Mouse (Mus musculus): Measurements from ENCODE around the gene Cggbp1. TPM values are rescaled to one million over a fixed set of nuclear protein-coding genes. Genes with fewer than 3 reads are reported as not detected.

Cggbp1 gene
- 11.7 and 17.5 TPM in 2 replicates for polyA plus RNA-seq (2012; ENCODE audit: insufficient read depth, low replicate concordance)

GRCm38 (mm10) chr16:64851563-64852362 is at the start of gene Cggbp1, which contains the start of gene Zfp654:
Gene Cggbp1, plus strand, starts transcription at chr16:64851996.
Gene Zfp654, minus strand, starts transcription at chr16:64851652.
- TF ChIP-seq GATA1 (IDR thresholded peaks at IDR 0.05; ENCODE audit: borderline replicate concordance, low read length) (no peak), FLI1 (IDR thresholded peaks at IDR 0.05; ENCODE audit: low read length) (no peak)
- Histone ChIP-seq H3K36me3 (replicated peaks; ENCODE audit: low read length) (peaks cover 36% of the 10 kb centered on the region), H3K4me1 (peaks cover 37% of the 10 kb centered on the region), H3K27me3 (replicated peaks) (no peaks in the 10 kb centered on the region), H3K4me3 (replicated peaks) (peak within 1 kb of the TSS; percentile 99), H3K9me3 (no peaks in the 10 kb centered on the region)

GRCm38 (mm10) chr16:64803041-64803440 is 48.8 kb upstream of the Cggbp1 start:
- Histone ChIP-seq H3K4me3 (replicated peaks) (no peak overlapping the region), H3K27me3 (replicated peaks) (no peaks in the 10 kb centered on the region), H3K9me3 (0 out of 2 replicates have a peak, but pooled peaks cover 5% of the 10 kb centered on the region), H3K36me3 (replicated peaks; ENCODE audit: low read length) (peaks cover 59% of the 10 kb centered on the region), H3K4me1 (peaks cover 37% of the 10 kb centered on the region)
- no peak for TF ChIP-seq FLI1 (IDR thresholded peaks at IDR 0.05; ENCODE audit: low read length)
- no peak for TF ChIP-seq GATA1 (IDR thresholded peaks at IDR 0.05; ENCODE audit: borderline replicate concordance, low read length)

GRCm38 (mm10) chr16:64817094-64817765 is 34.6 kb upstream of the Cggbp1 start:
- no peaks in the 10 kb centered on the region for H3K9me3 ChIP-seq
- H3K27me3 ChIP-seq (replicated peaks), result no peaks in the 10 kb centered on the region
- peaks cover 11% of the 10 kb centered on the region for H3K4me1 ChIP-seq
- H3K4me3 ChIP-seq (replicated peaks), result no peak overlapping the region
- peaks cover 63% of the 10 kb centered on the region for H3K36me3 ChIP-seq (replicated peaks; ENCODE audit: low read length)
- no peak for TF ChIP-seq FLI1 (IDR thresholded peaks at IDR 0.05; ENCODE audit: low read length)
- TF ChIP-seq GATA1 (IDR thresholded peaks at IDR 0.05; ENCODE audit: borderline replicate concordance, low read length), result no peak

- H3K9me3 ChIP-seq, result no peaks in the 10 kb centered on the region
- no peaks in the 10 kb centered on the region for H3K27me3 ChIP-seq (replicated peaks)
- peaks cover 62% of the 10 kb centered on the region for H3K36me3 ChIP-seq (replicated peaks; ENCODE audit: low read length)
- H3K4me1 ChIP-seq, result peaks cover 35% of the 10 kb centered on the region
- TF ChIP-seq GATA1 (IDR thresholded peaks at IDR 0.05; ENCODE audit: borderline replicate concordance, low read length), result no peak
- TF ChIP-seq FLI1 (IDR thresholded peaks at IDR 0.05; ENCODE audit: low read length), result no peak
- H3K4me3 ChIP-seq (replicated peaks), result no peak overlapping the region
Observed at GRCm38 (mm10) chr16:64823890-64824289, 27.9 kb upstream of the Cggbp1 start.

- Histone ChIP-seq H3K27me3 (replicated peaks) (no peaks in the 10 kb centered on the region), H3K4me1 (peaks cover 32% of the 10 kb centered on the region; the same call in 1 of the 2 replicates), H3K9me3 (no peaks in the 10 kb centered on the region), H3K36me3 (replicated peaks; ENCODE audit: low read length) (peaks cover 65% of the 10 kb centered on the region), H3K4me3 (replicated peaks) (no peak overlapping the region)
- TF ChIP-seq GATA1 (IDR thresholded peaks at IDR 0.05; ENCODE audit: borderline replicate concordance, low read length) (no peak), FLI1 (IDR thresholded peaks at IDR 0.05; ENCODE audit: low read length) (no peak)
Observed at GRCm38 (mm10) chr16:64824474-64824873, 27.3 kb upstream of the Cggbp1 start.

- no peak for TF ChIP-seq GATA1 (IDR thresholded peaks at IDR 0.05; ENCODE audit: borderline replicate concordance, low read length)
- no peak for TF ChIP-seq FLI1 (IDR thresholded peaks at IDR 0.05; ENCODE audit: low read length)
- peaks cover 46% of the 10 kb centered on the region for H3K4me1 ChIP-seq
- no peaks in the 10 kb centered on the region for H3K9me3 ChIP-seq
- H3K27me3 ChIP-seq (replicated peaks), result no peaks in the 10 kb centered on the region
- H3K36me3 ChIP-seq (replicated peaks; ENCODE audit: low read length), result peaks cover 50% of the 10 kb centered on the region
- H3K4me3 ChIP-seq (replicated peaks), result peak overlapping the region; percentile 79
Observed at GRCm38 (mm10) chr16:64830291-64830690, 21.5 kb upstream of the Cggbp1 start.

GRCm38 (mm10) chr16:64835996-64836545 is 15.7 kb upstream of the Cggbp1 start:
- H3K4me1 ChIP-seq, result peaks cover 56% of the 10 kb centered on the region
- no peaks in the 10 kb centered on the region for H3K27me3 ChIP-seq (replicated peaks)
- H3K36me3 ChIP-seq (replicated peaks; ENCODE audit: low read length), result peaks cover 9% of the 10 kb centered on the region
- H3K4me3 ChIP-seq (replicated peaks), result peak overlapping the region; percentile 59
- H3K9me3 ChIP-seq, result no peaks in the 10 kb centered on the region
- no peak for TF ChIP-seq GATA1 (IDR thresholded peaks at IDR 0.05; ENCODE audit: borderline replicate concordance, low read length)
- TF ChIP-seq FLI1 (IDR thresholded peaks at IDR 0.05; ENCODE audit: low read length), result no peak

GRCm38 (mm10) chr16:64836709-64837108 is 15.1 kb upstream of the Cggbp1 start:
- Histone ChIP-seq H3K9me3 (no peaks in the 10 kb centered on the region), H3K27me3 (replicated peaks) (no peaks in the 10 kb centered on the region), H3K4me3 (replicated peaks) (peak overlapping the region; percentile 67), H3K36me3 (replicated peaks; ENCODE audit: low read length) (peaks cover 9% of the 10 kb centered on the region), H3K4me1 (peaks cover 56% of the 10 kb centered on the region)
- TF ChIP-seq FLI1 (IDR thresholded peaks at IDR 0.05; ENCODE audit: low read length) (no peak), GATA1 (IDR thresholded peaks at IDR 0.05; ENCODE audit: borderline replicate concordance, low read length) (no peak)

- Histone ChIP-seq H3K4me3 (replicated peaks) (peak overlapping the region; percentile 38), H3K9me3 (no peaks in the 10 kb centered on the region), H3K27me3 (replicated peaks) (no peaks in the 10 kb centered on the region), H3K4me1 (peaks cover 58% of the 10 kb centered on the region), H3K36me3 (replicated peaks; ENCODE audit: low read length) (peaks cover 11% of the 10 kb centered on the region)
- no peak for TF ChIP-seq GATA1 (IDR thresholded peaks at IDR 0.05; ENCODE audit: borderline replicate concordance, low read length)
Observed at GRCm38 (mm10) chr16:64841481-64842373, 10.1 kb upstream of the Cggbp1 start.

Data from megakaryocyte, embryonic 14.5 days (primary cell).